Mouse (Mus musculus): ENCODE data around the gene Pm20d1.

DNA sequence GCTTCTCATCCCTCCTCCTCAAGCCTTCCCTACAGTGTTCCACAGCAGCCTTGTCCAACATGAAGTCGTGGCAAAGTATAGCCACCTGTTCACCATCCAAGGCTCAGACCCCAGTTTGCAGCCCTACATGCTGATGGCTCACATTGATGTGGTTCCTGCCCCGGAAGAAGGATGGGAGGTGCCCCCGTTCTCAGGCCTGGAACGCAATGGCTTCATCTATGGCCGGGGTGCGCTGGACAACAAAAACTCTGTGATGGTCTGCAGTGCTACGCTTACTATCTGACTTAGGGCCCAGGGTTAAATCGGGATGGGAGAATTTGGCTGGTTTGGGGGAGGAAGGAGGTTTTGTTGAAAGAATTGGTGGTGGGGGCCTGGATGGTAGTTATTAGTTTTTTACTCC lies 3.9 kb downstream of the Pm20d1 start:
- no peak for TF ChIP-seq CTCF (conservative IDR thresholded peaks at IDR 0.05; ENCODE audit: low read length)
- no peak for TF ChIP-seq NANOG (IDR thresholded peaks at IDR 0.05; ENCODE audit: borderline replicate concordance, low read length)
- TF ChIP-seq POU5F1 (IDR thresholded peaks at IDR 0.05; ENCODE audit: borderline replicate concordance, low read length) = no peak

Measured in E14TG2a.4 (cell line).